Mouse (Mus musculus) c-Kit-positive CD71-positive TER-119-positive erythroid progenitor cells, embryonic 14.5 days (primary cell): ENCODE measurements around the gene Prr3.
"Not testable (repeated sequence)": the region's sequence is repeated elsewhere in the genome, so short reads cannot be mapped to it uniquely, and the experiment has no call there.

Source experiments
- DNase-seq: peaks from one replicate; pipeline ENCODE4 v3.0.0-alpha.2; 2013; ENCODE audit warnings: low spot score

The Prr3 gene

GRCm38 (mm10) chr17:35979401-35980362, at the start of gene Prr3, which contains the start of gene Gnl1:
Gene Prr3, minus strand, starts transcription at chr17:35980236.
Gene Gnl1, plus strand, starts transcription at chr17:35979851.
- peak; percentile 75 for DNase-seq

GRCm38 (mm10) chr17:36028879-36029619, 49.0 kb upstream of the Prr3 start:
- DNase-seq = no peak

GRCm38 (mm10) chr17:36027663-36028062, 47.6 kb upstream of the Prr3 start:
- DNase-seq = no peak

GRCm38 (mm10) chr17:36025901-36026300, 45.9 kb upstream of the Prr3 start:
- no peak for DNase-seq

GRCm38 (mm10) chr17:36025197-36025596, 45.2 kb upstream of the Prr3 start:
- no peak for DNase-seq

- DNase-seq = no peak
Measured at GRCm38 (mm10) chr17:36023710-36024654, 43.9 kb upstream of the Prr3 start.

- DNase-seq = no peak
Measured at GRCm38 (mm10) chr17:36022922-36023321, 42.9 kb upstream of the Prr3 start.

- DNase-seq = no peak
Measured at GRCm38 (mm10) chr17:36022098-36022497, 42.1 kb upstream of the Prr3 start.

GRCm38 (mm10) chr17:36021309-36021708, 41.3 kb upstream of the Prr3 start:
- no peak for DNase-seq

GRCm38 (mm10) chr17:36020191-36021073, 40.4 kb upstream of the Prr3 start, which contains the start of gene H2-T24:
Gene H2-T24, minus strand, starts transcription at chr17:36020560.
- DNase-seq = peak; percentile 70

- DNase-seq = no peak
Measured at GRCm38 (mm10) chr17:36019519-36019918, 39.5 kb upstream of the Prr3 start.

- DNase-seq = no peak
Measured at GRCm38 (mm10) chr17:36018979-36019378, 38.9 kb upstream of the Prr3 start.

GRCm38 (mm10) chr17:36017046-36017445, 37.0 kb upstream of the Prr3 start:
- DNase-seq = no peak

GRCm38 (mm10) chr17:36014977-36015376, 34.9 kb upstream of the Prr3 start:
- no peak for DNase-seq

GRCm38 (mm10) chr17:36004409-36004808, 24.4 kb upstream of the Prr3 start:
- DNase-seq = not testable (repeated sequence)

- no peak for DNase-seq
Measured at GRCm38 (mm10) chr17:36003331-36003730, 23.3 kb upstream of the Prr3 start.

- DNase-seq = peak; percentile 82
Measured at GRCm38 (mm10) chr17:36001966-36002365, 21.9 kb upstream of the Prr3 start.

- no peak for DNase-seq
Measured at GRCm38 (mm10) chr17:36001121-36001897, 21.3 kb upstream of the Prr3 start.

- no peak for DNase-seq
Measured at GRCm38 (mm10) chr17:36000349-36000748, 20.3 kb upstream of the Prr3 start.

GRCm38 (mm10) chr17:35999356-35999755, 19.3 kb upstream of the Prr3 start:
- DNase-seq = no peak
